10 mouse cellular contexts compared by ENCODE assay signal in the genomic region with DNA sequence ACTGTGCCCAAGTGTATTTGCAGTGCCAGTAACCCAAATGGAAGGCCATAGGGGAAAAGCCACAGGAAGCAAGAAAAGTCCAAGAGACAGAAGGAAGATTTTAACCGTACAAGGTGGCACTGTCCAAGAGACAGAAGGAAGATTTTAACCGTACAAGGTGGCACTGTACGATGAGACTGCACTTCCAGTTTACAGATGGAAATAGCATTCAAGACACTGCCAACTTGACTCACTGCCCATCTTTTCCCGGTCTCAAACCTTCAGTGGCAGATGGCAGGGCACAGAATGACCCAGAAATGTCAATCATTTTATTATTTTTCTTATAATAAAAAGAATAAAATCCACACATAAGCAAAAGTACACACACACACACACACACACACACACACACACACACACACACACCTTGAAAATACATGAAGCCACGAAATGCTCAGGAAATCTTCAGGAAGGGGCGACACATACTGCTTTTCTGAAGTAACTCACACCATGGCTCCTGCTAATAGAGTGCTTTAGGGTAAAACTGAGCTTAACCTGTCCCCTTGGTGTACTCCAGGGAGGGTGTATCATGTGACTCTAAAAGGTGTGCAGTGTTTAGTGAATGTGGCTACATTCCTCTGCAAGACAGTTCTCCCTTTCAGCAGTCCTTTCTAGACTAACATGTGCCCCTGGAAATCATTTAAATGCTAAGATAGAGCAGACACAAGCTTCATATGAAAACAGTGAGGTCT.
DNase-seq lines count a peak whose midpoint lies in the region; TF ChIP-seq lines count a peak whose summit lies in the region.
"Had no signal": no experiment of that assay in that cellular context is flagged by ENCODE, and none has a peak within 500 bp of the region (broad histone marks: within the 10 kb centered on the region; RNA-seq: fewer than 3 reads in every experiment).

No protein-coding gene starts in this region.

- intact Hi-C loops in gastrocnemius, adult 2 months (cut with DNase I), result no loop called here

- H3K4me3 ChIP-seq in gastrocnemius, adult 2 months, result peak overlapping the region; percentile 23; the same call in 1 of the 2 replicates
- H3K4me3 ChIP-seq: liver, embryonic 13.5 days; neural tube, embryonic 15.5 days had no signal

- H3K27ac ChIP-seq in gastrocnemius, adult 2 months, result peak overlapping the region; percentile 72
- H3K27ac ChIP-seq: liver, embryonic 13.5 days; neural tube, embryonic 15.5 days had no signal

- DNase-seq in gastrocnemius, adult 2 months, result peak; percentile 61
- no peak for DNase-seq in gastrocnemius, postnatal 4 days (ENCODE audit: low spot score in 2 of 2)
- peak; percentile 31 to 36 for DNase-seq in right cerebral cortex, postnatal 10 days (ENCODE audit: low spot score in 2 of 2)
- DNase-seq in right cerebral cortex, postnatal 36 days (ENCODE audit: low spot score in 2 of 2), result no peak
- peak; percentile 97 to 98 for DNase-seq in cerebellum, postnatal 14 days
- DNase-seq in kidney, adult 18-20 months, result no peak
- no peak for DNase-seq in testis, postnatal 14 days (ENCODE audit: low spot score)
- DNase-seq: liver, embryonic 13.5 days; right cerebral cortex, adult 18-20 months had no signal

- no peak for TF ChIP-seq CTCF in gastrocnemius, adult 2 months (IDR thresholded peaks at IDR 0.05)

Comparison
In these comparisons a context has a peak if more than half of its experiments do, and no peak if none do; other contexts are left out.
1. DNase-seq: peak in gastrocnemius, adult 2 months (single experiment), right cerebral cortex, postnatal 10 days (2 of 2) and cerebellum, postnatal 14 days (2 of 2); none in gastrocnemius, postnatal 4 days (0 of 2), right cerebral cortex, postnatal 36 days (0 of 2), kidney, adult 18-20 months (single experiment) and testis, postnatal 14 days (single experiment).